Comparison of ENCODE assay signal across 9 mouse cellular contexts in genomic region chr6:140519488-140520159, GRCm38 (mm10).
DNase-seq lines count a peak whose midpoint lies in the region; ATAC-seq lines count a peak whose summit lies in the region.
"Had no signal": no experiment of that assay in that cellular context is flagged by ENCODE, and none has a peak within 500 bp of the region (broad histone marks: within the 10 kb centered on the region; RNA-seq: fewer than 3 reads in every experiment).

No protein-coding gene starts in this region.

- H3K36me3 ChIP-seq in forebrain, embryonic 10.5 days (replicated peaks): peaks cover under 1% of the 10 kb centered on the region; the same call in 1 of the 2 replicates
- H3K36me3 ChIP-seq in forebrain, embryonic 11.5 days (ENCODE audit: control insufficient read depth, insufficient read depth, low read length): no peaks in the 10 kb centered on the region
- no peaks in the 10 kb centered on the region for H3K36me3 ChIP-seq in neural tube, embryonic 12.5 days
- no peaks in the 10 kb centered on the region for H3K36me3 ChIP-seq in hindbrain, embryonic 10.5 days
- H3K36me3 ChIP-seq in neural tube, embryonic 15.5 days: no peaks in the 10 kb centered on the region

- no peak overlapping the region for H3K9ac ChIP-seq in forebrain, embryonic 11.5 days (ENCODE audit: low read length)
- no peak overlapping the region for H3K9ac ChIP-seq in neural tube, embryonic 12.5 days
- no peak overlapping the region for H3K9ac ChIP-seq in neural tube, embryonic 15.5 days (replicated peaks)

- 37% methylated on average over 10 of the region's 10 CpGs for WGBS in forebrain, embryonic 10.5 days
- WGBS in forebrain, embryonic 11.5 days: 37% methylated on average over 10 of the region's 10 CpGs
- 47% methylated on average over 10 of the region's 10 CpGs for WGBS in neural tube, embryonic 12.5 days
- WGBS in hindbrain, embryonic 10.5 days: 32% methylated on average over 10 of the region's 10 CpGs
- 42% methylated on average over 10 of the region's 10 CpGs for WGBS in neural tube, embryonic 15.5 days

- H3K4me3 ChIP-seq in forebrain, embryonic 10.5 days: no peak overlapping the region
- H3K4me3 ChIP-seq in forebrain, embryonic 11.5 days (ENCODE audit: low read depth, low read length): no peak overlapping the region
- H3K4me3 ChIP-seq in neural tube, embryonic 12.5 days: no peak overlapping the region
- H3K4me3 ChIP-seq in hindbrain, embryonic 10.5 days: no peak overlapping the region
- H3K4me3 ChIP-seq in neural tube, embryonic 15.5 days (replicated peaks): no peak overlapping the region

- H3K9me3 ChIP-seq in forebrain, embryonic 10.5 days: no peaks in the 10 kb centered on the region
- H3K9me3 ChIP-seq in forebrain, embryonic 11.5 days (ENCODE audit: control insufficient read depth, low read length): no peaks in the 10 kb centered on the region
- H3K9me3 ChIP-seq in neural tube, embryonic 12.5 days: no peaks in the 10 kb centered on the region
- no peaks in the 10 kb centered on the region for H3K9me3 ChIP-seq in hindbrain, embryonic 10.5 days
- no peaks in the 10 kb centered on the region for H3K9me3 ChIP-seq in neural tube, embryonic 15.5 days (replicated peaks)

- DNase-seq in forebrain, embryonic 10.5 days (ENCODE audit: extremely low spot score, low spot score): no peak
- no peak for DNase-seq in forebrain, embryonic 11.5 days (ENCODE audit: low spot score)
- no peak for DNase-seq in neural tube, embryonic 10.5 days (ENCODE audit: extremely low spot score, low spot score)
- DNase-seq in hindbrain, embryonic 10.5 days (ENCODE audit: low spot score): peak; percentile 39
- no peak for DNase-seq in urinary bladder, adult 18-20 months (ENCODE audit: low spot score in 2 of 2)
- DNase-seq in liver: no peak
- DNase-seq: adrenal gland, postnatal 14 days had no signal

- ATAC-seq in forebrain, embryonic 11.5 days (replicated peaks; ENCODE audit: low FRiP score): no peak
- ATAC-seq in neural tube, embryonic 12.5 days (ENCODE audit: low FRiP score, low read depth): 0 out of 2 replicates have a peak, but pooled peaks have one; percentile 12
- ATAC-seq in neural tube, embryonic 15.5 days (ENCODE audit: low FRiP score): peak; percentile 30; the same call in 1 of the 2 replicates

- H3K4me1 ChIP-seq in forebrain, embryonic 10.5 days: peaks cover 44% of the 10 kb centered on the region
- H3K4me1 ChIP-seq in forebrain, embryonic 11.5 days (replicated peaks; ENCODE audit: control insufficient read depth, insufficient read depth, low read length): peaks cover 8% of the 10 kb centered on the region; the same call in 1 of the 2 replicates
- peaks cover 15% of the 10 kb centered on the region for H3K4me1 ChIP-seq in neural tube, embryonic 12.5 days
- peaks cover 48% of the 10 kb centered on the region for H3K4me1 ChIP-seq in hindbrain, embryonic 10.5 days (replicated peaks)
- peaks cover 18% of the 10 kb centered on the region for H3K4me1 ChIP-seq in neural tube, embryonic 15.5 days

- H3K27me3 ChIP-seq in forebrain, embryonic 10.5 days (ENCODE audit: poor library complexity, severe bottlenecking): no peaks in the 10 kb centered on the region
- no peaks in the 10 kb centered on the region for H3K27me3 ChIP-seq in forebrain, embryonic 11.5 days (ENCODE audit: control insufficient read depth, insufficient read depth, low read length)
- no peaks in the 10 kb centered on the region for H3K27me3 ChIP-seq in neural tube, embryonic 12.5 days (replicated peaks)
- H3K27me3 ChIP-seq in hindbrain, embryonic 10.5 days (ENCODE audit: insufficient read depth, poor library complexity, severe bottlenecking): no peaks in the 10 kb centered on the region
- H3K27me3 ChIP-seq in neural tube, embryonic 15.5 days (replicated peaks): no peaks in the 10 kb centered on the region

- peak overlapping the region; percentile 79 for H3K27ac ChIP-seq in forebrain, embryonic 10.5 days
- H3K27ac ChIP-seq in forebrain, embryonic 11.5 days (ENCODE audit: low read depth, low read length): no peak overlapping the region
- no peak overlapping the region for H3K27ac ChIP-seq in neural tube, embryonic 12.5 days
- H3K27ac ChIP-seq in hindbrain, embryonic 10.5 days: peak overlapping the region; percentile 66
- peak overlapping the region; percentile 50; the same call in 1 of the 2 replicates for H3K27ac ChIP-seq in neural tube, embryonic 15.5 days (replicated peaks)

- H3K4me2 ChIP-seq in forebrain, embryonic 11.5 days (ENCODE audit: low read depth, low read length, severe bottlenecking): no peak overlapping the region
- no peak overlapping the region for H3K4me2 ChIP-seq in neural tube, embryonic 12.5 days (replicated peaks)
- no peak overlapping the region for H3K4me2 ChIP-seq in neural tube, embryonic 15.5 days

Comparison
In these comparisons a context has a peak if more than half of its experiments do, and no peak if none do; other contexts are left out.
1. H3K27ac ChIP-seq: peak in forebrain, embryonic 10.5 days (single experiment), hindbrain, embryonic 10.5 days (single experiment) and neural tube, embryonic 15.5 days (single experiment); none in forebrain, embryonic 11.5 days (single experiment) and neural tube, embryonic 12.5 days (single experiment).